Mouse (Mus musculus): ENCODE data around the gene Wdr82. TPM values are rescaled to one million over a fixed set of nuclear protein-coding genes. Genes with fewer than 3 reads are reported as not detected.
"Not testable (repeated sequence)": the region's sequence is repeated elsewhere in the genome, so short reads cannot be mapped to it uniquely, and the experiment has no call there.

Gene Wdr82
- polyA plus RNA-seq, 1 experiment from 2014 or later: 33.0 TPM

GRCm38 (mm10) chr9:106167703-106168102 lies 3.0 kb upstream of the Wdr82 start:
- Histone ChIP-seq H3K27me3 (ENCODE audit: control insufficient read depth, insufficient read depth, low read length) (no peaks in the 10 kb centered on the region), H3K4me3 (ENCODE audit: low read depth, low read length) (no peak overlapping the region), H3K36me3 (replicated peaks; ENCODE audit: control insufficient read depth, insufficient read depth, low read depth, low read length) (no peaks in the 10 kb centered on the region), H3K27ac (replicated peaks; ENCODE audit: low read depth, low read length) (no peak overlapping the region), H3K4me1 (ENCODE audit: control insufficient read depth, insufficient read depth, low read length) (no peaks in the 10 kb centered on the region), H3K4me2 (ENCODE audit: low read depth, low read length) (no peak overlapping the region), H3K9me3 (replicated peaks; ENCODE audit: control insufficient read depth, low read length) (no peaks in the 10 kb centered on the region), H3K9ac (replicated peaks; ENCODE audit: low read length) (no peak overlapping the region)
- 44% methylated on average over 1 of the region's 1 CpGs for WGBS
- DNase-seq (ENCODE audit: low spot score) (no peak), ATAC-seq (replicated peaks; ENCODE audit: insufficient number of reproducible peaks, low FRiP score, low TSS enrichment, low read depth) (no peak)

GRCm38 (mm10) chr9:106169006-106169405 lies 1.7 kb upstream of the Wdr82 start:
- not testable (repeated sequence) for H3K27ac ChIP-seq (replicated peaks; ENCODE audit: low read depth, low read length); H3K9ac ChIP-seq (replicated peaks; ENCODE audit: low read length); H3K36me3 ChIP-seq (replicated peaks; ENCODE audit: control insufficient read depth, insufficient read depth, low read depth, low read length); H3K27me3 ChIP-seq (ENCODE audit: control insufficient read depth, insufficient read depth, low read length); H3K4me3 ChIP-seq (ENCODE audit: low read depth, low read length); H3K4me2 ChIP-seq (ENCODE audit: low read depth, low read length); H3K9me3 ChIP-seq (replicated peaks; ENCODE audit: control insufficient read depth, low read length); ATAC-seq (replicated peaks; ENCODE audit: insufficient number of reproducible peaks, low FRiP score, low TSS enrichment, low read depth); DNase-seq (ENCODE audit: low spot score); H3K4me1 ChIP-seq (ENCODE audit: control insufficient read depth, insufficient read depth, low read length)
- WGBS: 88% methylated on average over 1 of the region's 1 CpGs

GRCm38 (mm10) chr9:106169917-106170316 lies 811 bp upstream of the Wdr82 start:
- H3K27ac ChIP-seq (replicated peaks; ENCODE audit: low read depth, low read length): no peak overlapping the region; the same call in 1 of the 2 replicates
- no peaks in the 10 kb centered on the region for H3K4me1 ChIP-seq (ENCODE audit: control insufficient read depth, insufficient read depth, low read length)
- no peaks in the 10 kb centered on the region for H3K27me3 ChIP-seq (ENCODE audit: control insufficient read depth, insufficient read depth, low read length)
- ATAC-seq (replicated peaks; ENCODE audit: insufficient number of reproducible peaks, low FRiP score, low TSS enrichment, low read depth) (no peak), DNase-seq (ENCODE audit: low spot score) (no peak)
- H3K36me3 ChIP-seq (replicated peaks; ENCODE audit: control insufficient read depth, insufficient read depth, low read depth, low read length): no peaks in the 10 kb centered on the region
- H3K9me3 ChIP-seq (replicated peaks; ENCODE audit: control insufficient read depth, low read length): no peaks in the 10 kb centered on the region
- peak overlapping the region; percentile 96 for H3K4me3 ChIP-seq (ENCODE audit: low read depth, low read length)
- WGBS: 38% methylated on average over 6 of the region's 6 CpGs
- no peak overlapping the region for H3K4me2 ChIP-seq (ENCODE audit: low read depth, low read length)
- H3K9ac ChIP-seq (replicated peaks; ENCODE audit: low read length): no peak overlapping the region

GRCm38 (mm10) chr9:106171346-106172158 lies 824 bp downstream of the Wdr82 start:
- under 1% methylated on average over 30 of the region's 30 CpGs for WGBS
- Histone ChIP-seq H3K9me3 (replicated peaks; ENCODE audit: control insufficient read depth, low read length) (no peaks in the 10 kb centered on the region), H3K4me1 (ENCODE audit: control insufficient read depth, insufficient read depth, low read length) (no peaks in the 10 kb centered on the region), H3K27ac (replicated peaks; ENCODE audit: low read depth, low read length) (peak overlapping the region; percentile 78), H3K27me3 (ENCODE audit: control insufficient read depth, insufficient read depth, low read length) (no peaks in the 10 kb centered on the region), H3K4me2 (ENCODE audit: low read depth, low read length) (peak overlapping the region; percentile 51), H3K4me3 (ENCODE audit: low read depth, low read length) (peak overlapping the region; percentile 96), H3K9ac (replicated peaks; ENCODE audit: low read length) (peak overlapping the region; percentile 80), H3K36me3 (replicated peaks; ENCODE audit: control insufficient read depth, insufficient read depth, low read depth, low read length) (no peaks in the 10 kb centered on the region)
- DNase-seq (ENCODE audit: low spot score) (peak; percentile 58), ATAC-seq (replicated peaks; ENCODE audit: insufficient number of reproducible peaks, low FRiP score, low TSS enrichment, low read depth) (peak; percentile 73)

GRCm38 (mm10) chr9:106172527-106172926 lies 1.8 kb downstream of the Wdr82 start:
- H3K9ac ChIP-seq (replicated peaks; ENCODE audit: low read length): no peak overlapping the region
- no peak for ATAC-seq (replicated peaks; ENCODE audit: insufficient number of reproducible peaks, low FRiP score, low TSS enrichment, low read depth)

GRCm38 (mm10) chr9:106173363-106173762 lies 2.6 kb downstream of the Wdr82 start:
- no peak for ATAC-seq (replicated peaks; ENCODE audit: insufficient number of reproducible peaks, low FRiP score, low TSS enrichment, low read depth)
- H3K4me3 ChIP-seq (ENCODE audit: low read depth, low read length): peak overlapping the region; percentile 96
- H3K9me3 ChIP-seq (replicated peaks; ENCODE audit: control insufficient read depth, low read length): no peaks in the 10 kb centered on the region
- no peaks in the 10 kb centered on the region for H3K4me1 ChIP-seq (ENCODE audit: control insufficient read depth, insufficient read depth, low read length)
- H3K4me2 ChIP-seq (ENCODE audit: low read depth, low read length): peak overlapping the region; percentile 31
- no peak for DNase-seq (ENCODE audit: low spot score)
- no peaks in the 10 kb centered on the region for H3K27me3 ChIP-seq (ENCODE audit: control insufficient read depth, insufficient read depth, low read length)
- H3K27ac ChIP-seq (replicated peaks; ENCODE audit: low read depth, low read length): no peak overlapping the region
- WGBS: 67% methylated on average over 2 of the region's 2 CpGs
- H3K9ac ChIP-seq (replicated peaks; ENCODE audit: low read length): no peak overlapping the region
- H3K36me3 ChIP-seq (replicated peaks; ENCODE audit: control insufficient read depth, insufficient read depth, low read depth, low read length): peaks cover 5% of the 10 kb centered on the region; the same call in 1 of the 2 replicates

More at GRCm38 (mm10) chr9:106172527-106172926, 1.8 kb downstream of the Wdr82 start:
- Histone ChIP-seq H3K36me3 (replicated peaks; ENCODE audit: control insufficient read depth, insufficient read depth, low read depth, low read length) (peaks cover 3% of the 10 kb centered on the region; the same call in 1 of the 2 replicates), H3K4me3 (ENCODE audit: low read depth, low read length) (peak overlapping the region; percentile 96), H3K9me3 (replicated peaks; ENCODE audit: control insufficient read depth, low read length) (no peaks in the 10 kb centered on the region), H3K4me1 (ENCODE audit: control insufficient read depth, insufficient read depth, low read length) (no peaks in the 10 kb centered on the region), H3K4me2 (ENCODE audit: low read depth, low read length) (peak overlapping the region; percentile 51), H3K27me3 (ENCODE audit: control insufficient read depth, insufficient read depth, low read length) (no peaks in the 10 kb centered on the region), H3K27ac (replicated peaks; ENCODE audit: low read depth, low read length) (no peak overlapping the region)
- 28% methylated on average over 3 of the region's 3 CpGs for WGBS
- no peak for DNase-seq (ENCODE audit: low spot score)

GRCm38 (mm10) chr9:106175552-106176200 lies 4.9 kb downstream of the Wdr82 start:
- Histone ChIP-seq H3K4me1 (ENCODE audit: control insufficient read depth, insufficient read depth, low read length) (no peaks in the 10 kb centered on the region), H3K27ac (replicated peaks; ENCODE audit: low read depth, low read length) (no peak overlapping the region), H3K9me3 (replicated peaks; ENCODE audit: control insufficient read depth, low read length) (no peaks in the 10 kb centered on the region), H3K9ac (replicated peaks; ENCODE audit: low read length) (no peak overlapping the region), H3K36me3 (replicated peaks; ENCODE audit: control insufficient read depth, insufficient read depth, low read depth, low read length) (peaks cover 8% of the 10 kb centered on the region), H3K4me2 (ENCODE audit: low read depth, low read length) (no peak overlapping the region), H3K4me3 (ENCODE audit: low read depth, low read length) (no peak overlapping the region), H3K27me3 (ENCODE audit: control insufficient read depth, insufficient read depth, low read length) (no peaks in the 10 kb centered on the region)
- DNase-seq (ENCODE audit: low spot score) (peak; percentile 60), ATAC-seq (replicated peaks; ENCODE audit: insufficient number of reproducible peaks, low FRiP score, low TSS enrichment, low read depth) (no peak)
- WGBS: 77% methylated on average over 3 of the region's 3 CpGs

- ATAC-seq (replicated peaks; ENCODE audit: insufficient number of reproducible peaks, low FRiP score, low TSS enrichment, low read depth): no peak
- H3K27me3 ChIP-seq (ENCODE audit: control insufficient read depth, insufficient read depth, low read length): no peaks in the 10 kb centered on the region
- peaks cover 13% of the 10 kb centered on the region for H3K36me3 ChIP-seq (replicated peaks; ENCODE audit: control insufficient read depth, insufficient read depth, low read depth, low read length)
- H3K27ac ChIP-seq (replicated peaks; ENCODE audit: low read depth, low read length): no peak overlapping the region
- no peak overlapping the region for H3K9ac ChIP-seq (replicated peaks; ENCODE audit: low read length)
- no peaks in the 10 kb centered on the region for H3K4me1 ChIP-seq (ENCODE audit: control insufficient read depth, insufficient read depth, low read length)
- DNase-seq (ENCODE audit: low spot score): no peak
- WGBS: 93% methylated on average over 5 of the region's 5 CpGs
- H3K4me2 ChIP-seq (ENCODE audit: low read depth, low read length): no peak overlapping the region
- H3K9me3 ChIP-seq (replicated peaks; ENCODE audit: control insufficient read depth, low read length): no peaks in the 10 kb centered on the region
- no peak overlapping the region for H3K4me3 ChIP-seq (ENCODE audit: low read depth, low read length)
These were observed 6.0 kb downstream of the Wdr82 start for GRCm38 (mm10) chr9:106176769-106177168.
